Mouse (Mus musculus) bone marrow, adult 2 months (tissue): Measurements from ENCODE around the gene Zfp661.
"Not testable (repeated sequence)": the region's sequence is repeated elsewhere in the genome, so short reads cannot be mapped to it uniquely, and the experiment has no call there.

Experiments used
- CTCF ChIP-seq: fragments of 200-500 bp; IDR thresholded peaks from 2 replicates; pipeline ENCODE4 v1.5.1; 2011; ENCODE audit warnings: low read length, control low read depth; ENCODE audit not compliant: control insufficient read depth, insufficient read depth
- POLR2A ChIP-seq: fragments of 200-500 bp; IDR thresholded peaks from 2 replicates; pipeline ENCODE4 v1.6.1; 2011; ENCODE audit warnings: low read depth, mild to moderate bottlenecking, control low read depth, low read length, borderline replicate concordance; ENCODE audit not compliant: control insufficient read depth

DNA sequence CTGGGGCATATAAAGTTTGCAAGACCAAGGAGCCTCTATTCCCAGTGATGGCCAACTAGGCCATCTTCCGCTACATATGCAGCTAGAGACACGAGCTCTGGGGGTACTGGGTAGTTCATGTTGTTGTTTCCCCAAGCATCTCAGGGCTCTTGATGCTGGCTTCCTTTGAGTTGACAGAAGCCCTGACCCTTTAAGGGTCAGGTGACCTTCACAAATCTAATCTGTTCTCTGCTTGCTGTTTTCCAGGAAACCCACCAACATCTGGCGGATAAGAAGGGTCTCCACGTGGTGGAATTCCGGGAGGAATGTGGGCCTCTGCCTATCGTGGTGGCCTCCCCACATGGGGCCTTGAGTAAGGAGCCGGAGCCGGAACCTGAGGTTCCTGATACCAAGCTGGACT, 16.5 kb upstream of the Zfp661 start:
- TF ChIP-seq CTCF, POLR2A: not testable (repeated sequence)
